Mouse (Mus musculus) liver, postnatal 0 days (tissue): ENCODE measurements around the gene Scaf4.

Source experiments
- CTCF ChIP-seq: sonication (generic); IDR thresholded peaks from 2 replicates; pipeline ENCODE4 v1.5.1; 2016; ENCODE audit warnings: antibody characterized with exemption, low read depth
- EP300 ChIP-seq: IDR thresholded peaks from 2 replicates; pipeline ENCODE4 v1.6.1; 2016; ENCODE audit warnings: antibody characterized with exemption, low read depth, mild to moderate bottlenecking

- TF ChIP-seq CTCF (no peak), EP300 (no peak)
Measured at GRCm38 (mm10) chr16:90300896-90301295, 16.6 kb upstream of the Scaf4 start.
